Mouse (Mus musculus) limb, embryonic 15.5 days (tissue): ENCODE results near the gene Lrch3. TPM values are rescaled to one million over a fixed set of nuclear protein-coding genes. Genes with fewer than 3 reads are reported as not detected.
"Not testable (repeated sequence)": the region's sequence is repeated elsewhere in the genome, so short reads cannot be mapped to it uniquely, and the experiment has no call there.

Experiments
- ATAC-seq: fragments of 200-750 bp; cut with Nextera tagmentation; 2 replicates; pipeline ENCODE4 v1.8.0; 2017; ENCODE audit warnings: low read depth, moderate TSS enrichment; ENCODE audit not compliant: insufficient number of reproducible peaks, low FRiP score, low TSS enrichment
- H3K27ac ChIP-seq: fragments of 300-500 bp; sonication (generic); 2 replicates; pipeline ENCODE4 v1.5.1; 2015; ENCODE audit warnings: moderate library complexity, mild to moderate bottlenecking, inconsistent platforms
- H3K27me3 ChIP-seq: fragments of 300-500 bp; sonication (generic); 2 replicates; pipeline ENCODE4 v1.6.1; 2015; ENCODE audit warnings: inconsistent platforms
- H3K36me3 ChIP-seq: fragments of 300-500 bp; sonication (generic); 2 replicates; pipeline ENCODE4 v1.6.1; 2015; ENCODE audit warnings: inconsistent platforms
- H3K4me1 ChIP-seq: fragments of 300-500 bp; sonication (generic); 2 replicates; pipeline ENCODE4 v1.6.1; 2015; ENCODE audit warnings: inconsistent platforms
- H3K4me2 ChIP-seq: fragments of 300-500 bp; sonication (generic); 2 replicates; pipeline ENCODE4 v1.6.1; 2015; ENCODE audit warnings: mild to moderate bottlenecking, inconsistent platforms
- H3K4me3 ChIP-seq: fragments of 300-500 bp; sonication (generic); 2 replicates; pipeline ENCODE4 v1.5.1; 2015; ENCODE audit warnings: mild to moderate bottlenecking, inconsistent platforms
- H3K9ac ChIP-seq: fragments of 300-500 bp; sonication (generic); 2 replicates; pipeline ENCODE4 v1.6.1; 2015; ENCODE audit warnings: inconsistent platforms
- H3K9me3 ChIP-seq: fragments of 300-500 bp; sonication (generic); 2 replicates; pipeline ENCODE4 v1.6.1; 2016; ENCODE audit warnings: inconsistent platforms
- WGBS: fragments of 180-500 bp; shearing (Covaris S2); methylation state at CpG from one replicate; pipeline ENCODE4 v1.1.7; 2015; 5-methylcytosine and 5-hydroxymethylcytosine counted together
- polyA plus RNA-seq: library from polyadenylated mRNA; unstranded; fragments of >200 nt; fragmentation: Nextera tagmentation; extraction: Ambion mirVana; gene quantifications from 2 replicates; pipeline ENCODE4 v1.2.1, GENCODE M21; 2015

The Lrch3 gene
- polyA plus RNA-seq, 1 experiment from 2014 or later = 23.1 TPM

GRCm38 (mm10) chr16:32926629-32927028, 12.7 kb downstream of the Lrch3 start:
- not testable (repeated sequence) for H3K4me3 ChIP-seq, H3K9me3 ChIP-seq, H3K27me3 ChIP-seq, H3K9ac ChIP-seq, ATAC-seq, H3K4me2 ChIP-seq, H3K27ac ChIP-seq, H3K4me1 ChIP-seq
- 88% methylated on average over 9 of the region's 9 CpGs for WGBS
- peaks cover 14% of the 10 kb centered on the region for H3K36me3 ChIP-seq

GRCm38 (mm10) chr16:32927044-32927443, 13.1 kb downstream of the Lrch3 start:
- Histone ChIP-seq H3K27ac (no peak overlapping the region), H3K4me1 (no peaks in the 10 kb centered on the region), H3K4me2 (no peak overlapping the region), H3K9me3 (no peaks in the 10 kb centered on the region), H3K36me3 (peaks cover 14% of the 10 kb centered on the region), H3K4me3 (no peak overlapping the region), H3K27me3 (no peaks in the 10 kb centered on the region), H3K9ac (no peak overlapping the region)
- ATAC-seq = no peak
- 87% methylated on average over 8 of the region's 8 CpGs for WGBS

- WGBS = 26% methylated on average over 2 of the region's 2 CpGs
- no peaks in the 10 kb centered on the region for H3K9me3 ChIP-seq
- no peak overlapping the region for H3K4me2 ChIP-seq
- H3K27ac ChIP-seq = no peak overlapping the region
- 0 out of 2 replicates have a peak, but pooled peaks cover under 1% of the 10 kb centered on the region for H3K4me1 ChIP-seq
- no peak overlapping the region for H3K4me3 ChIP-seq
- H3K9ac ChIP-seq = no peak overlapping the region
- H3K27me3 ChIP-seq = no peaks in the 10 kb centered on the region
- no peak for ATAC-seq
- H3K36me3 ChIP-seq = peaks cover 5% of the 10 kb centered on the region; the same call in 1 of the 2 replicates
These were observed 16.0 kb downstream of the Lrch3 start for GRCm38 (mm10) chr16:32929918-32930317.

GRCm38 (mm10) chr16:32934470-32934869, 20.6 kb downstream of the Lrch3 start:
- Histone ChIP-seq H3K4me3 (no peak overlapping the region), H3K27ac (no peak overlapping the region), H3K9me3 (no peaks in the 10 kb centered on the region), H3K27me3 (no peaks in the 10 kb centered on the region), H3K4me1 (peaks cover 4% of the 10 kb centered on the region), H3K4me2 (no peak overlapping the region), H3K36me3 (no peaks in the 10 kb centered on the region), H3K9ac (no peak overlapping the region)
- WGBS = 72% methylated on average over 2 of the region's 2 CpGs
- no peak for ATAC-seq

GRCm38 (mm10) chr16:32935088-32935487, 21.2 kb downstream of the Lrch3 start:
- Histone ChIP-seq H3K4me2 (no peak overlapping the region), H3K27me3 (no peaks in the 10 kb centered on the region), H3K4me3 (no peak overlapping the region), H3K9ac (no peak overlapping the region), H3K4me1 (peaks cover 4% of the 10 kb centered on the region), H3K9me3 (no peaks in the 10 kb centered on the region), H3K36me3 (no peaks in the 10 kb centered on the region), H3K27ac (no peak overlapping the region)
- 79% methylated on average over 1 of the region's 1 CpGs for WGBS
- no peak for ATAC-seq

DNA sequence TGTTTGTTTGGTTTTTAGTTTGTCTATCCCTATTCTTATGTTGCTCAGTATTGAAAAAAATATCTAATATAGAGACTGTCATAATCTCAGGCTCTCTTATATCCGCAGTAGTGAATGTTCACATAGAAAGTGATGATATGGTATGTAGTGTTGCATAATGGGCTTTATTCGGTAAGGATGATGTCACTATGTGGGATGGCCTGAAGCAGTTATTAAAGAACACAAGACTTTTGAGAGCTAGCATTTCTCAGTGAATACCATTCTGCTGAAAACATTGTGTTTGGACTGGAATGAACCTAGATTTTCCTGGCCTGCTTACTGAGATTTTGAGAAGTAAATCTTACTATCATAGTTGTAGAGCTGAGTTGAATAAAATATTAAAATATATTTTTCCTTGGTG, 23.5 kb downstream of the Lrch3 start:
- H3K27me3 ChIP-seq = no peaks in the 10 kb centered on the region
- no peak overlapping the region for H3K9ac ChIP-seq
- H3K4me1 ChIP-seq = peaks cover 4% of the 10 kb centered on the region
- WGBS = 68% methylated on average over 2 of the region's 2 CpGs
- no peak overlapping the region for H3K4me3 ChIP-seq
- no peaks in the 10 kb centered on the region for H3K36me3 ChIP-seq
- H3K4me2 ChIP-seq = no peak overlapping the region
- no peaks in the 10 kb centered on the region for H3K9me3 ChIP-seq
- no peak overlapping the region for H3K27ac ChIP-seq
- ATAC-seq = no peak

DNA sequence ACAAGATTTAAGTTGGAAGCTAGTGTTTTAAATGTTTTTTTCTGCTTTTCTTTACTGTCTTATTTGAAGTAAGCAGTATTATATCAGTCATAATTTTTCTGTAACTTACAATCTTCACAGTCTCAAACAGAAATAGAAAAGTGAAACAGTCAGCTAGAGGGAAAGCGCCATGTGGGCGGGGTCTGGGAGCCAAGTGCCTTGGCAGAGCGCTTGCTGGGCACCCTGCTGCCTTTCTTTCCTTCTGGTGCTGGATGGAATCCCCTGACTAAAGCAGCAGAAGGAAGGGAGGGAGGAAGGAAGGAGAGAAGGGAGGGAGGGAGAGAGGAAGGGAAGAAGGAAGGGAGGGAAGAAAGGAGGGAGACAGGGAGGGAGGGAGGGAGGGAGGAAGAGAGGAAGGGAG, 25.4 kb downstream of the Lrch3 start:
- H3K27ac ChIP-seq, H3K36me3 ChIP-seq, ATAC-seq, H3K4me1 ChIP-seq, H3K27me3 ChIP-seq, H3K9me3 ChIP-seq, H3K4me3 ChIP-seq, H3K9ac ChIP-seq, H3K4me2 ChIP-seq: not testable (repeated sequence)
- WGBS = 30% methylated on average over 3 of the region's 3 CpGs

- H3K9me3 ChIP-seq, H3K4me3 ChIP-seq, H3K4me1 ChIP-seq, ATAC-seq, H3K27me3 ChIP-seq, H3K36me3 ChIP-seq, H3K27ac ChIP-seq, H3K4me2 ChIP-seq, H3K9ac ChIP-seq: not testable (repeated sequence)
- 92% methylated on average over 4 of the region's 4 CpGs for WGBS
These were observed 25.8 kb downstream of the Lrch3 start for GRCm38 (mm10) chr16:32939716-32940115.

- H3K9ac ChIP-seq, H3K4me1 ChIP-seq, H3K4me2 ChIP-seq, H3K36me3 ChIP-seq, ATAC-seq, H3K27ac ChIP-seq, H3K27me3 ChIP-seq, H3K9me3 ChIP-seq, H3K4me3 ChIP-seq: not testable (repeated sequence)
- 77% methylated on average over 2 of the region's 2 CpGs for WGBS
These were observed 27.3 kb downstream of the Lrch3 start for GRCm38 (mm10) chr16:32941226-32941625.

DNA sequence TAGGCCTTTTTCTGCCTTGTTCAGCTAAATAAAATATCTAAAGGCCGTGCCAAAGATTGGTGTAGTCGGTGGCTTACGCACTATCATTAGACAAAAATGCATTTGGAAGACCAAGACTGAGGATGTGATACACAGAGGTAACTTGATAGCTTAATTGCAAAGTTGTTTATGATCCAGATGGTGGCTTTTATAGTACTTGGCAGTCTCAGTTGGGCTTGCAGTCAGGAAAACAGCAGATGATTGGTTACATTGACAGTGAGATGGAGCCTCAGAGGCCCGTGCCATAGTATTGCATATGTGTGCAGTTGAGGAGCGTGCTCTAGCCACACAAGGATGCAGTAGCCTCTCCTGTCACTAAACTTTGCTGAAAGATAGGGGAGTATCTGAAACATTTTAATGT, 28.8 kb downstream of the Lrch3 start:
- H3K27ac ChIP-seq = no peak overlapping the region
- no peaks in the 10 kb centered on the region for H3K9me3 ChIP-seq
- no peak overlapping the region for H3K4me2 ChIP-seq
- no peak overlapping the region for H3K4me3 ChIP-seq
- H3K9ac ChIP-seq = no peak overlapping the region
- no peaks in the 10 kb centered on the region for H3K27me3 ChIP-seq
- no peaks in the 10 kb centered on the region for H3K36me3 ChIP-seq
- 37% methylated on average over 5 of the region's 5 CpGs for WGBS
- ATAC-seq = no peak
- peaks cover 5% of the 10 kb centered on the region; the same call in 1 of the 2 replicates for H3K4me1 ChIP-seq

DNA sequence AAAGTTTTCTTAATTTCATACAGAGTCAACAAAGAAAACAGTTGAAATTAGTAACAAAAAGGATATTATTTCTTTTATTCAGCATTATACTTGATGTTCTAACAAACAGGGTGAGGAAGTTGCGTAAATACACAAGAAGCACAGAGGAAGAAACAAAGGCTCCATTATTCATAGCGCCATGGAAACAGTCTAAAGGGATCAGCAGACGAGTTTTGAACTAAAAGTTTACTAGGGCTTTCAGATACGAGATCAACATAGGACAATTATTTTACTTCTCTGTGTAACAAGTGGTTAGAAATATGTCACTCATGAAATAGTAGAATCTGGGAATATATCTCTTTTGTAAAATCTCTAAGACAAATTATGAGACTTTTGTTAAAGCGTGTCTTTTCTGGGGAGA, 31.5 kb downstream of the Lrch3 start:
- no peaks in the 10 kb centered on the region for H3K36me3 ChIP-seq
- ATAC-seq = no peak
- H3K9ac ChIP-seq = no peak overlapping the region
- no peaks in the 10 kb centered on the region for H3K27me3 ChIP-seq
- no peaks in the 10 kb centered on the region for H3K9me3 ChIP-seq
- H3K4me3 ChIP-seq = no peak overlapping the region
- H3K4me2 ChIP-seq = no peak overlapping the region
- peaks cover 5% of the 10 kb centered on the region; the same call in 1 of the 2 replicates for H3K4me1 ChIP-seq
- H3K27ac ChIP-seq = no peak overlapping the region
- 78% methylated on average over 5 of the region's 5 CpGs for WGBS

DNA sequence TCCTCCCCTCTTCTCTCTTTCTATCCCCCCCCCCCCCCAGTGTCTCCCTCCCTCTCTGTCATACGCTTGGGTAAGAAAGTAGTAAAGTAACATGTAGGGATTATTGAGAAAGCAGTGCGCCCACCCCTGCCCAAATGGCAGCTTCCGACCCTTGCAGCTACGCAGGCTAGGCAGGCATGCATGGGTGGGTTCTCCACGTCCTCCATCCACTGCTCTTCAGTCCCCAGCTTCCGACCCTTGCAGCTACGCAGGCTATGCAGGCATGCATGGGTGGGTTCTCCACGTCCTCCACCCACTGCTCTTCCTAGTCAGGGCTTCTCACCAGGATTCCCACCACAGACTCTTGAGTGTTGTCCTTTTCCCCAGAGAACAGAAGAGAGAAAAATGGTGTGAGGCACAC, 34.1 kb downstream of the Lrch3 start:
- no peaks in the 10 kb centered on the region for H3K27me3 ChIP-seq
- no peak overlapping the region for H3K4me3 ChIP-seq
- ATAC-seq = no peak
- H3K9ac ChIP-seq = no peak overlapping the region
- H3K4me1 ChIP-seq = peaks cover 2% of the 10 kb centered on the region; the same call in 1 of the 2 replicates
- no peaks in the 10 kb centered on the region for H3K9me3 ChIP-seq
- 80% methylated on average over 8 of the region's 8 CpGs for WGBS
- no peak overlapping the region for H3K27ac ChIP-seq
- peaks cover 7% of the 10 kb centered on the region; the same call in 1 of the 2 replicates for H3K36me3 ChIP-seq
- no peak overlapping the region for H3K4me2 ChIP-seq

DNA sequence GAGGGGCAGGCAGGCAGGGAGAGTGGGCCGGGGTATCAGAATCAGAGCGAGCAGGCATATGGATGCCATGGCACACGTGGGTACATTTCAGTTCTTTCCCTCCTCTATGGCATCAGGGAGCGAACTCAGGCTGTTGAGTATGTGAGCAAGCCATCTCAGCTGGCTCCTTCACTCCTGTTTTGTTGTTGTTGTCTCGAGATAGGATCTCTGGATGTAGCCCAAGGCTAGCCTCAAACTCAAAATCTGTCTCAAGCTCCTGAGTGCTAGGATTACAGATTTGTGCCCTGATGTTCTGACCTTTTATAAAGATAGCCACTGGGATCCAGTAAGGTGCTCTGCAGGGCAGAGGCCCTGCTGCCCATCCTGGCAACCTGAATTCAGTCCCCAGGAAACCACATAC, 34.8 kb downstream of the Lrch3 start:
- Histone ChIP-seq H3K4me1 (peaks cover 2% of the 10 kb centered on the region; the same call in 1 of the 2 replicates), H3K27ac (no peak overlapping the region), H3K4me2 (no peak overlapping the region), H3K9ac (no peak overlapping the region), H3K9me3 (no peaks in the 10 kb centered on the region), H3K4me3 (no peak overlapping the region), H3K27me3 (no peaks in the 10 kb centered on the region), H3K36me3 (peaks cover 7% of the 10 kb centered on the region; the same call in 1 of the 2 replicates)
- no peak for ATAC-seq
- WGBS = 84% methylated on average over 5 of the region's 5 CpGs
